Mouse (Mus musculus): ENCODE measurements around the gene Sp6.

DNA sequence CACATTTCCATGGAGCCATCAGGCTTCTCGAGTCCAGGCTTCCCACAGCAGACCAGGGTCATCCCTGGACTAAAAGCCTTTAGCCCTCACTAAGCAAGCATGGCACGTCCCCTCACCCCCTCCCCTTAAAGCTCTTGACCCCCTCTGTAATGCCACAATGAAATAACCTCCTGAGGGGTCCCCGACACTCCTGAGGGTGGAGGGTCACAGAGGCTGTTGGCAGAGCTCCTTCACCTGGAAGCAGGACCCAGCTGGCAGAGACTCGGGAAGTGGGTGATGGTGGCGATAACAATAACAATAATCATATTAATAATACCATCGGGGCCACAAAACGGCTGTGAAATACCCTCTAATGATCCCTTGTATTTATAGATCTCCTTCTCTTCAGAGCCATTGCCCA is 30.3 kb upstream of the Sp6 start, which contains the start of gene Sp2:
- TF ChIP-seq POLR2A (IDR thresholded peaks at IDR 0.05; ENCODE audit: borderline replicate concordance, insufficient read depth, low read length) (no peak), CTCF (IDR thresholded peaks at IDR 0.05; ENCODE audit: borderline replicate concordance, insufficient read depth, low read depth, low read length) (no peak)

Measured in cerebellum, adult 2 months (tissue).